Mouse (Mus musculus) ES-E14 (cell line): ENCODE data around the gene Npff. TPM values are rescaled to one million over a fixed set of nuclear protein-coding genes. Genes with fewer than 3 reads are reported as not detected.
A peak's percentile ranks its signal among the peaks of the same experiment; 100 is the strongest.

Experiments used
- DNase-seq: peaks from one replicate; pipeline ENCODE4 v3.0.0-alpha.2; 2013; ENCODE audit warnings: low read depth, low spot score
- H3K27ac ChIP-seq: 2 replicates; pipeline ENCODE4 v1.5.1; 2012; ENCODE audit warnings: low read depth, mild to moderate bottlenecking, low read length, moderate library complexity, mixed read lengths; ENCODE audit not compliant: poor library complexity, insufficient read depth, severe bottlenecking
- H3K36me3 ChIP-seq: 2 replicates; pipeline ENCODE4 v1.6.1; 2012; ENCODE audit warnings: mild to moderate bottlenecking, low read length, moderate library complexity, mixed read lengths; ENCODE audit not compliant: control insufficient read depth, poor library complexity, insufficient read depth, severe bottlenecking
- H3K4me1 ChIP-seq, 2 experiments: fragments of 150-350 bp in 1 of 2; sonication (generic) in 1 of 2; 2 replicates each; pipeline ENCODE4 v1.6.1; 2012; ENCODE audit warnings: low read length in 2 of 2, mild to moderate bottlenecking in 1 of 2, mixed read lengths in 1 of 2; ENCODE audit not compliant: control insufficient read depth in 2 of 2, insufficient read depth in 2 of 2, poor library complexity in 1 of 2
- H3K4me3 ChIP-seq, 2 experiments: fragments of 150-350 bp in 1 of 2; sonication (generic) in 1 of 2; 2 replicates each; pipeline ENCODE4 v1.5.1; 2012; ENCODE audit warnings: low read length in 2 of 2, low read depth in 1 of 2, mild to moderate bottlenecking in 1 of 2, mixed read lengths in 1 of 2; ENCODE audit not compliant: insufficient read depth in 1 of 2, poor library complexity in 1 of 2, severe bottlenecking in 1 of 2
- H3K9ac ChIP-seq: 2 replicates; pipeline ENCODE4 v1.6.1; 2012; ENCODE audit warnings: low read depth, mild to moderate bottlenecking, low read length, mixed read lengths; ENCODE audit not compliant: poor library complexity, insufficient read depth, severe bottlenecking
- H3K9me3 ChIP-seq: fragments of 150-350 bp; sonication (generic); 2 replicates; pipeline ENCODE4 v1.6.1; 2012; ENCODE audit warnings: low read depth, mild to moderate bottlenecking, low read length; ENCODE audit not compliant: control insufficient read depth, insufficient read depth
- CHD2 ChIP-seq: IDR thresholded peaks from 2 replicates; pipeline ENCODE4 v1.6.1; 2014; ENCODE audit warnings: mild to moderate bottlenecking, low read depth, low read length, inconsistent platforms
- HCFC1 ChIP-seq: IDR thresholded peaks from 2 replicates; pipeline ENCODE4 v1.6.1; 2012; ENCODE audit warnings: low read length, inconsistent platforms, borderline replicate concordance; ENCODE audit not compliant: insufficient read depth
- MAFK ChIP-seq: IDR thresholded peaks from 2 replicates; pipeline ENCODE4 v1.6.1; 2014; ENCODE audit warnings: mild to moderate bottlenecking, low read depth, low read length, inconsistent platforms; ENCODE audit not compliant: insufficient read depth
- ZC3H11A ChIP-seq: IDR thresholded peaks from 2 replicates; pipeline ENCODE4 v1.6.1; 2012; ENCODE audit warnings: low read depth, mild to moderate bottlenecking, inconsistent platforms, low read length, borderline replicate concordance
- ZNF384 ChIP-seq: IDR thresholded peaks from 2 replicates; pipeline ENCODE4 v1.6.1; 2012; ENCODE audit warnings: low read depth, low read length, inconsistent platforms
- in situ Hi-C, 2 experiments: fragments of 600-800 bp; cut with MboI; formaldehyde crosslinking; loops; one replicate each; pipeline ENCODE4 v1.15.1; 2025; ENCODE audit warnings: low sequenced_read_pairs in 2 of 2, inconsistent platforms in 1 of 2; ENCODE audit not compliant: unreplicated experiment in 2 of 2
- total RNA-seq: library from RNA; depleted of rRNA; stranded (reverse); fragments of 300-350 nt; gene quantifications from 2 replicates; pipeline ENCODE4 v1.2.3, GENCODE M21; 2012

Npff gene
- total RNA-seq, 1 experiment, result 2.6 TPM

DNA sequence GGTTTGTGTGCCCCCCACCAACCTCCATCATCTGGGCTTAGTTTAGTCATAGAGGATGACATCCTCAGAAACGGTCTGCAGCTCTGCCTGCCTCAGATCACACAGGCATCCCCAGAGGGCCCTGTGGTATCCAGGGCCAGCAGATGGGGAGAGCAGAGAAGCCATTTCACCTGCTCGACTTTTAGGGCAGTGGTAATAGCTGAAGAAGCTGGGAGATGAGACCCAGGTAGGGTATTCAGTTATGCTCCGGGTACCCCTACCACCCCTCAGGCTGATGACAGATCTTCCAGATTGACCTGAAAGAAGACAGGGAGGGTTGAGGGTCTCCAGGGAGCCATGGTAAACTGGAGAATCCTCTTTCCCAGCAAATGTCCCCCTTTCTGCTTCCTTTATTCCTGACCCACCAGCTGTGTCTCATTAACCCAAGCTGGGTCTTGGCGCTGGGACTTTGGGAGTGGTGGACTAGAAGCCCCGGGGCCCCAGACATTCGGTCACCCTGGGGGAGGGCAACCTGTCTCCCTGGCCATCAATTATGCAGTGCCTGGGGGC lies 13.4 kb downstream of the Npff start:
- no peak for DNase-seq
- TF ChIP-seq ZC3H11A (no peak), ZNF384 (no peak), CHD2 (no peak), MAFK (no peak), HCFC1 (no peak)
- Histone ChIP-seq H3K4me3 (no peak overlapping the region), H3K27ac (no peak overlapping the region), H3K9ac (no peak overlapping the region), H3K36me3 (no peaks in the 10 kb centered on the region), H3K9me3 (no peaks in the 10 kb centered on the region), H3K4me1 (peaks cover 0 to 19% of the 10 kb centered on the region in 2 experiments; a peak in 3 of 4 replicates)
- in situ Hi-C loops, result no loop called here

DNA sequence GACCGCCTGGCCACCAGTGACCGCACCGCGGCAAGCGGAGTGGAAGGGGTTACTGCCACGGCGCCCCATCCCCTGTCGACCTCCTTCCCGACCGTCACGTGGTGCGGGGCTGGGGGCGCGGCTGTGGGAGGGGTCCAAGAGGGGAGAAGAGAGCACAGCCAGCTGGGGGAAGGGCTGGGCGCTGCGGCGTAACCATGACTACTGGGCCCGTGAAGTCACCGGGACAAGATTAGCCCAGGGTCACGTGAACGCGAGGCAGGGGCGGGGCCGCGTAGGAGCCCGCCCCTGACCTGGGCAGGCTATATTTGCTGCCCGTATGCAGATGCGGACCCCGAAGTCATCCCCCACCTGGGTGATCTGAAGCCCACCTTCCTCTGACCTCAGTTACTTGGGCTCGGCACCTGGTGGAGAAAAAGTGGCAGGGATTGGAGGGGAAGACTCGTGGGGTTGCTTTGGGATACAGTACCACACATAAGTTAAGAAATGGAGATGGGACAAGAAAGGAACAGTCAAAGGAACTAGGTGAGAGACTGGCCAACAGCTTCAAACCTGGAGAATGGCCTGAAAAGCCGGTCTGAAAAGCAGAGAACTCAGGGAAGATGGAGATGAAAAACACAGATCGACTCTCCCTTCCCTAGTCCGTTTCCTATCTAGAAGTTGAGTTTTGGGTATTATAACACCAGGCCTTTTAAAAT lies 14.0 kb downstream of the Npff start:
- Histone ChIP-seq H3K4me1 (peaks cover 0 to 16% of the 10 kb centered on the region in 2 experiments; a peak in 3 of 4 replicates), H3K9me3 (no peaks in the 10 kb centered on the region), H3K27ac (peak overlapping the region; percentile 52; the same call in 1 of the 2 replicates), H3K36me3 (no peaks in the 10 kb centered on the region), H3K4me3 (peak overlapping the region; percentile 70 to 89), H3K9ac (peak overlapping the region; percentile 85)
- in situ Hi-C loops, result no loop called here
- TF ChIP-seq CHD2 (0 out of 2 replicates have a peak, but pooled peaks have one; percentile 42), ZNF384 (no peak), HCFC1 (no peak; the same call in 1 of the 2 replicates), ZC3H11A (no peak)
- DNase-seq, result peak; percentile 97

DNA sequence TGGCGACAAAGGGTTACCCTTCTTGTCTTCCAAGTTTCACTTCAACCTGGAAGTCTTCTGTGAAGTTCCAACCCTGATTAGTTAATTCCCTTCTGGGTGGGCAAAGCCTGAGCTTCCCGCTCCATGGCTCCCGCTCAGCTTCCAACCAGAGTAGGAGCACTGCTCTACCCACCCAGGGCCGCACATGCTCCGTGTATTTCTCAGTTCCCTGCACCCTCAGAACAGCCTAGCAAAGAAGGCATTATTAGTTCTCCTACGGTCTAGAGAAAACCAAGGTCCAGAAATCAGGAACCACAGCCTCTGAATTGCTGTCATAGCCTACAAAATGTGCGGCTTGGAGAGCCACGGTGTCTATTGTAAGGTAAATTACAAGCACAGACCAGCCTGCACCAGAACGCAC lies 14.6 kb downstream of the Npff start:
- H3K4me3 ChIP-seq, result peak overlapping the region; percentile 70 to 89
- H3K9ac ChIP-seq, result peak overlapping the region; percentile 85
- H3K4me1 ChIP-seq, result peaks cover 0 to 16% of the 10 kb centered on the region in 2 experiments; a peak in 3 of 4 replicates
- H3K36me3 ChIP-seq, result peaks cover 3% of the 10 kb centered on the region
- peak overlapping the region; percentile 52 for H3K27ac ChIP-seq
- in situ Hi-C loops, result no loop called here
- peak; percentile 40 for DNase-seq
- H3K9me3 ChIP-seq, result no peaks in the 10 kb centered on the region
- TF ChIP-seq ZC3H11A, result no peak
- no peak for TF ChIP-seq MAFK
- TF ChIP-seq HCFC1, result no peak

GRCm38 (mm10) chr15:102508336-102508735 lies 16.4 kb downstream of the Npff start:
- peaks cover 17% of the 10 kb centered on the region for H3K36me3 ChIP-seq
- H3K27ac ChIP-seq, result no peak overlapping the region
- no peak for DNase-seq
- no peaks in the 10 kb centered on the region for H3K9me3 ChIP-seq
- H3K4me3 ChIP-seq, result no peak overlapping the region
- no peak overlapping the region for H3K9ac ChIP-seq
- peaks cover 0 to 17% of the 10 kb centered on the region in 2 experiments; a peak in 3 of 4 replicates for H3K4me1 ChIP-seq
- in situ Hi-C loops, result no loop called here
- TF ChIP-seq HCFC1, result no peak
- TF ChIP-seq ZC3H11A, result no peak
- no peak for TF ChIP-seq ZNF384
- peak; percentile 18; the same call in 1 of the 2 replicates for TF ChIP-seq CHD2
- no peak for TF ChIP-seq MAFK
